Mouse (Mus musculus): ENCODE measurements around the gene Ssbp3. TPM values are rescaled to one million over a fixed set of nuclear protein-coding genes. Genes with fewer than 3 reads are reported as not detected.

Gene Ssbp3
- total and polyA plus RNA-seq, 2 experiments = 12.9 to 36.7 TPM

DNA sequence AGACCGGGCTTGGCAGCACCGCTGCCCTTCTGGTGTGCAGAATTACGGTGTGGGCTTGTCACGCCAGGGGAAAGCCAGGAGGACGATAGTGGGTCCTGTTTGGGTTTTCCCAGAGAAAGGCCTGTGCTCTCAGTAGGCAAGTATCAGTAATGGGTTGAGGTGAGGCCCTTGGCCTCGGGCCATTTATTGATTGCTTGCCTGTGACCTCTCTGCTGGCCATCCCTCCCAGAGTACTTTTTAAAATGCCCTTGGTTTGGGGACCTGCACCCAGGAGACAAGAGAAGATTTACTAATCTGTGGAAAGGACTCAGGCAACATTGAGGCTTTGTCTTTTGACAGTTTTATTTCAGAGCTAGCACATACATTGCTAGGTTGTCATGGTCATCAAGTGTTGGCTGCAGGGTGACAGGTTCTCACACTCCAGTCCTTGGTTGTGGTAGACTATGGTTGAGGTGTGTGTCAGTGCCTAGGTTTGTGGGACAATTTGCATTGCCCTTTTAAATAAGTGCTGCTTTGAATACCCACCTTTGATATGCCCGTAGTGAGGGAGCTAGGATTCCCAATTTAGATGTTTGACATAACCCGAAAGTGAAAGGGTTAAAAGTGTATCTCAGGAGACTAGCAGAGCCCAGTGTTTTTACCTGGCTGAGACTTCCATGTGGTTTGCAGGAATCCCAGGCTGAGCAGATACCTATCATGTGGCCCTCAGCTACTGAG is 28.2 kb downstream of the Ssbp3 start:
- no peaks in the 10 kb centered on the region for H3K27me3 ChIP-seq (ENCODE audit: control insufficient read depth, insufficient read depth, low read length)
- no peak overlapping the region for H3K4me3 ChIP-seq (ENCODE audit: insufficient read depth, low read depth, low read length)
- H3K9ac ChIP-seq (ENCODE audit: low read depth, low read length) = no peak overlapping the region
- no peaks in the 10 kb centered on the region for H3K36me3 ChIP-seq (ENCODE audit: control insufficient read depth, insufficient read depth, low read length)
- H3K27ac ChIP-seq (replicated peaks; ENCODE audit: insufficient read depth, low read depth, low read length) = peak overlapping the region; percentile 33
- H3K4me1 ChIP-seq (ENCODE audit: control insufficient read depth, insufficient read depth, low read length) = peaks cover 24% of the 10 kb centered on the region
- peaks cover 48% of the 10 kb centered on the region for H3K79me2 ChIP-seq (ENCODE audit: control insufficient read depth, insufficient read depth, low read length)
- 27% methylated on average over 8 of the region's 8 CpGs for WGBS
- TF ChIP-seq POLR2A (IDR thresholded peaks at IDR 0.05; ENCODE audit: extremely low read depth, insufficient read depth, low read length) (no peak), CTCF (IDR thresholded peaks at IDR 0.05; ENCODE audit: low read depth, low read length) (no peak)
- peak; percentile 84 for DNase-seq (ENCODE audit: extremely low read depth, low read depth, low spot score)

DNA sequence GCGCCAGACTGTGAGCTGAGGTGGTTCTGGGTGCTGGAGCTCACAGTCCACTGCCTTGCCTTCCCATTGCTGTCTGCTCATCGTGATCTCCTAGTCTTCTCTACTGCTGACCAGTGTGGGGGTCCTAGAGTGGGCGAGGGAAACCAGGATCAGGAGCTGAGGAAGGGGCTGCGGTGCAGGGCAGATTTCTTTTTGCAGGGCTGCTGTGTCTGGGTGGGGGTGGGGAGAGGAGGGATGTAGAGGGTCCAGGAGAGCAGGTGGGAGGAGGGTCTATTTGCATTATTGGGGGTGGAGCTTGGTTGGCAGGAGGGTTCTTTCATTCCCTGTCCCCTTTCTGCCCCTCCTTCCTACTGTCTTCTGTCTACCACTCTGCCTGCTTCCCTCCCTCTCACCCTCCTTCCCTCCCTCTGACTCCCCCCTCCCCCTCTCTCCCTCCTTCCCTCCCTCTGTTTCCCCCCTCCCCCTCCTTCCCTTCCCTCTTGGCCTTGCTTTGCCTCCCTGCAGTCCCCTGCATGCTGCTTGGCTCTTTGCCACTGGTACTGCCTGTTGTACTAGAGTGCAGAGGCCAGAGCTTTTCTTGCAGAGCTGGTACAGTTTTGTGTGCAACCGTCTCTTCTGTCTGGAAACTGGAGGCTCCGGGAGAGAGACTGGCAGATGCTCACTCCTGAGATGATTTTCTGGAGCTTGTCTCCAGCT is 28.9 kb downstream of the Ssbp3 start:
- peak; percentile 67 for DNase-seq (ENCODE audit: extremely low read depth, low read depth, low spot score)
- H3K4me3 ChIP-seq (ENCODE audit: insufficient read depth, low read depth, low read length) = no peak overlapping the region
- no peaks in the 10 kb centered on the region for H3K36me3 ChIP-seq (ENCODE audit: control insufficient read depth, insufficient read depth, low read length)
- TF ChIP-seq POLR2A (IDR thresholded peaks at IDR 0.05; ENCODE audit: extremely low read depth, insufficient read depth, low read length) = no peak
- TF ChIP-seq CTCF (IDR thresholded peaks at IDR 0.05; ENCODE audit: low read depth, low read length) = no peak
- H3K27me3 ChIP-seq (ENCODE audit: control insufficient read depth, insufficient read depth, low read length) = no peaks in the 10 kb centered on the region
- H3K4me1 ChIP-seq (ENCODE audit: control insufficient read depth, insufficient read depth, low read length) = peaks cover 21% of the 10 kb centered on the region
- peaks cover 54% of the 10 kb centered on the region for H3K79me2 ChIP-seq (ENCODE audit: control insufficient read depth, insufficient read depth, low read length)
- H3K9ac ChIP-seq (ENCODE audit: low read depth, low read length) = no peak overlapping the region
- WGBS = 27% methylated on average over 6 of the region's 6 CpGs
- H3K27ac ChIP-seq (replicated peaks; ENCODE audit: insufficient read depth, low read depth, low read length) = no peak overlapping the region

DNA sequence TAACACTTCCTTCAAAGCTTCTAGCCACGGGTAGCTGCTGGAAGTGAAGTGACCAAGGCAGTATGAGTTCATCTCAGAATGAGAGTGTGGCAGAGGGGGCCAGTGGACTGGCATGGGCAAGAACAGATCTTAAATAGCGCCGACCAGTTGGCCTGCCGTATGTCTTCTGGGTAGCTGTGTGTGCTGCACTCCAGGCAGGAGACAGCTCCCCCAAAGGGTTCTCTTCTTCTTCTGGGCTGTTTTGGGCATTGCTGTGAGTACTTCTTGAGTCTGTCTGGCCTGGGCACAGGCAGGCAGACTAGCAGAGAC is 29.4 kb downstream of the Ssbp3 start:
- Histone ChIP-seq H3K36me3 (ENCODE audit: control insufficient read depth, insufficient read depth, low read length) (no peaks in the 10 kb centered on the region), H3K4me3 (ENCODE audit: insufficient read depth, low read depth, low read length) (no peak overlapping the region), H3K79me2 (ENCODE audit: control insufficient read depth, insufficient read depth, low read length) (peaks cover 54% of the 10 kb centered on the region), H3K27ac (replicated peaks; ENCODE audit: insufficient read depth, low read depth, low read length) (no peak overlapping the region), H3K27me3 (ENCODE audit: control insufficient read depth, insufficient read depth, low read length) (no peaks in the 10 kb centered on the region), H3K4me1 (ENCODE audit: control insufficient read depth, insufficient read depth, low read length) (peaks cover 17% of the 10 kb centered on the region), H3K9ac (ENCODE audit: low read depth, low read length) (no peak overlapping the region)
- no peak for TF ChIP-seq POLR2A (IDR thresholded peaks at IDR 0.05; ENCODE audit: extremely low read depth, insufficient read depth, low read length)
- TF ChIP-seq CTCF (IDR thresholded peaks at IDR 0.05; ENCODE audit: low read depth, low read length) = no peak
- DNase-seq (ENCODE audit: extremely low read depth, low read depth, low spot score) = no peak
- 54% methylated on average over 4 of the region's 4 CpGs for WGBS

DNA sequence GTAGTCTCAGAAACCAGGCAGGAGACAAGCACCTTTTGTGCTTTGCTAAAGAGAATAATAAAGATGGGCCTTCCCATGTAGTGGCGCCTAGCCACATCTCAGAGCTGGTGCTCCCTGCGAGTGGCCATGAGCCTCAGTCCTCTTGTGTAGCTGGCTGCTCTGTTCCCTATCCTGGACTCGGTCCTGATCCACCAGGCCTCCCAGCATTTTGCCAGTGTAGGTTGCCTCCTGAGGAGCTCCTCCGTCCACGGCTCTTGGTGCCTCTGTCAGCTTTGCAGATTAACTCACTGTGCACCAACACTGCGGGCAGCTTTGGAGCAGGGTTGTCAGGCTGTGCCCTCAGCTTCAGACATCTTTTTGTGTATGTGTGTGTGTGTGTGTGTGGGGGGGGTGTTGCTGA is 30.4 kb downstream of the Ssbp3 start:
- Histone ChIP-seq H3K9ac (ENCODE audit: low read depth, low read length) (no peak overlapping the region), H3K27me3 (ENCODE audit: control insufficient read depth, insufficient read depth, low read length) (no peaks in the 10 kb centered on the region), H3K4me3 (ENCODE audit: insufficient read depth, low read depth, low read length) (no peak overlapping the region), H3K79me2 (ENCODE audit: control insufficient read depth, insufficient read depth, low read length) (peaks cover 56% of the 10 kb centered on the region), H3K4me1 (ENCODE audit: control insufficient read depth, insufficient read depth, low read length) (peaks cover 17% of the 10 kb centered on the region), H3K36me3 (ENCODE audit: control insufficient read depth, insufficient read depth, low read length) (no peaks in the 10 kb centered on the region), H3K27ac (replicated peaks; ENCODE audit: insufficient read depth, low read depth, low read length) (no peak overlapping the region)
- 92% methylated on average over 6 of the region's 6 CpGs for WGBS
- no peak for TF ChIP-seq CTCF (IDR thresholded peaks at IDR 0.05; ENCODE audit: low read depth, low read length)
- TF ChIP-seq POLR2A (IDR thresholded peaks at IDR 0.05; ENCODE audit: extremely low read depth, insufficient read depth, low read length) = no peak
- no peak for DNase-seq (ENCODE audit: extremely low read depth, low read depth, low spot score)

DNA sequence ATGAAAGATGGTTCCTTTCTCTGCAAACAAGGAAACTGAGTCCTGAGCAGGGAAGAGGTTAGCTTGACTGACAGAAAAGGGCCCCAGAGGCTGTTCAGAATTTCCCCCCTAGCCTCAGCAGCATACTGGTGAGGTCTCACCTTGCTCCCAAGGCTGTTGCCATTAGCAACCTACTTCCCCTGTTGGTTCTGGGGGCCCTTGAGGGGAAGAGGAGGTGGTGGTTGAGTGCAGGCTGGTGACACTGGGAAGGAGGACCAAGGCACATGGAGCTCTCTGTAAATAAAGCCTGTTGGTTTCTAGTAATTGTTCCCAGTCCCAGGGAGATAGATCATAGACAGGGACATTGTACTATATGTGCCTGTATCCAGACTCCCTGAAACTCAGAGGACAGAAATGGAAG is 31.0 kb downstream of the Ssbp3 start:
- Histone ChIP-seq H3K36me3 (ENCODE audit: control insufficient read depth, insufficient read depth, low read length) (no peaks in the 10 kb centered on the region), H3K27me3 (ENCODE audit: control insufficient read depth, insufficient read depth, low read length) (no peaks in the 10 kb centered on the region), H3K4me3 (ENCODE audit: insufficient read depth, low read depth, low read length) (no peak overlapping the region), H3K79me2 (ENCODE audit: control insufficient read depth, insufficient read depth, low read length) (peaks cover 61% of the 10 kb centered on the region), H3K4me1 (ENCODE audit: control insufficient read depth, insufficient read depth, low read length) (peaks cover 17% of the 10 kb centered on the region), H3K9ac (ENCODE audit: low read depth, low read length) (no peak overlapping the region), H3K27ac (replicated peaks; ENCODE audit: insufficient read depth, low read depth, low read length) (no peak overlapping the region)
- TF ChIP-seq CTCF (IDR thresholded peaks at IDR 0.05; ENCODE audit: low read depth, low read length) = no peak
- no peak for TF ChIP-seq POLR2A (IDR thresholded peaks at IDR 0.05; ENCODE audit: extremely low read depth, insufficient read depth, low read length)
- no peak for DNase-seq (ENCODE audit: extremely low read depth, low read depth, low spot score)

DNA sequence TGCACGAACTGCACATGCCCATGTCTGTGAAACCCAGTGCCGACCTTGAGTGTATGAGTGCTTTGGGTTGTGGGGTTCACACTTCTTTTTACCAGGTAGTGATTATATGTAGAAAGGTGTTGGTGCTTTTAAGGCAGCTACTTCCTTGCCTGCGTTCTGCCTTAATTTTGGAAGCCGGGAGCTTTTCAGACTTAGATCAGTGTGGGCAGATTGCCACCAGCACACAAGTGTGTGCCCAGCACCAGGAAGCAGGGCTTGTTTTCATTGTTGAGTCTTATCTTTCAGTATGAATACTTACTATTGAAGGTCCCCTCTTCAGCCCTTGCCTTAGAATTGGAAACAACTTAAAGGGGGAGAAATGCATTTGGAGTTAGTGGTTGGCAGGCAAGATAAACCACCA is 32.0 kb downstream of the Ssbp3 start:
- no peaks in the 10 kb centered on the region for H3K27me3 ChIP-seq (ENCODE audit: control insufficient read depth, insufficient read depth, low read length)
- H3K27ac ChIP-seq (replicated peaks; ENCODE audit: insufficient read depth, low read depth, low read length) = no peak overlapping the region
- peaks cover 15% of the 10 kb centered on the region for H3K4me1 ChIP-seq (ENCODE audit: control insufficient read depth, insufficient read depth, low read length)
- no peak overlapping the region for H3K4me3 ChIP-seq (ENCODE audit: insufficient read depth, low read depth, low read length)
- WGBS = 69% methylated on average over 4 of the region's 4 CpGs
- TF ChIP-seq CTCF (IDR thresholded peaks at IDR 0.05; ENCODE audit: low read depth, low read length) (no peak), POLR2A (IDR thresholded peaks at IDR 0.05; ENCODE audit: extremely low read depth, insufficient read depth, low read length) (no peak)
- H3K79me2 ChIP-seq (ENCODE audit: control insufficient read depth, insufficient read depth, low read length) = peaks cover 71% of the 10 kb centered on the region
- H3K36me3 ChIP-seq (ENCODE audit: control insufficient read depth, insufficient read depth, low read length) = no peaks in the 10 kb centered on the region
- H3K9ac ChIP-seq (ENCODE audit: low read depth, low read length) = no peak overlapping the region
- DNase-seq (ENCODE audit: extremely low read depth, low read depth, low spot score) = no peak
